Mouse (Mus musculus): Measurements from ENCODE around the gene Map10. TPM values are rescaled to one million over a fixed set of nuclear protein-coding genes. Genes with fewer than 3 reads are reported as not detected.

Map10 gene
- total RNA-seq, 2 experiments from 2014 or later = 6.3 to 6.9 TPM

- H3K27ac ChIP-seq = no peak overlapping the region
- H3K4me3 ChIP-seq = no peak overlapping the region
- no peak for DNase-seq (ENCODE audit: low spot score in 2 of 2)
- no peak for TF ChIP-seq CTCF (conservative IDR thresholded peaks at IDR 0.05)
These were observed 10.7 kb upstream of the Map10 start for GRCm38 (mm10) chr8:125658926-125659325.

GRCm38 (mm10) chr8:125660397-125660796, 9.2 kb upstream of the Map10 start:
- TF ChIP-seq CTCF (conservative IDR thresholded peaks at IDR 0.05) = no peak
- Histone ChIP-seq H3K27ac (no peak overlapping the region), H3K4me3 (no peak overlapping the region)
- no peak for DNase-seq (ENCODE audit: low spot score in 2 of 2)

- Histone ChIP-seq H3K4me3 (no peak overlapping the region), H3K27ac (no peak overlapping the region)
- no peak for TF ChIP-seq CTCF (conservative IDR thresholded peaks at IDR 0.05)
- DNase-seq (ENCODE audit: low spot score in 2 of 2) = no peak
These were observed 7.5 kb upstream of the Map10 start for GRCm38 (mm10) chr8:125661958-125662668.

- Histone ChIP-seq H3K4me3 (no peak overlapping the region), H3K27ac (no peak overlapping the region)
- no peak for TF ChIP-seq CTCF (conservative IDR thresholded peaks at IDR 0.05)
- DNase-seq (ENCODE audit: low spot score in 2 of 2) = no peak
These were observed 7.0 kb upstream of the Map10 start for GRCm38 (mm10) chr8:125662669-125663048.

- DNase-seq (ENCODE audit: low spot score in 2 of 2) = no peak
- Histone ChIP-seq H3K27ac (no peak overlapping the region), H3K4me3 (no peak overlapping the region)
- no peak for TF ChIP-seq CTCF (conservative IDR thresholded peaks at IDR 0.05)
These were observed 4.3 kb upstream of the Map10 start for GRCm38 (mm10) chr8:125665183-125665875.

GRCm38 (mm10) chr8:125665876-125666186, 3.8 kb upstream of the Map10 start:
- Histone ChIP-seq H3K27ac (no peak overlapping the region), H3K4me3 (no peak overlapping the region)
- no peak for DNase-seq (ENCODE audit: low spot score in 2 of 2)
- no peak for TF ChIP-seq CTCF (conservative IDR thresholded peaks at IDR 0.05)

GRCm38 (mm10) chr8:125666201-125666600, 3.4 kb upstream of the Map10 start:
- TF ChIP-seq CTCF (conservative IDR thresholded peaks at IDR 0.05) = no peak
- DNase-seq (ENCODE audit: low spot score in 2 of 2) = no peak
- no peak overlapping the region for H3K4me3 ChIP-seq
- H3K27ac ChIP-seq = no peak overlapping the region

- TF ChIP-seq CTCF (conservative IDR thresholded peaks at IDR 0.05) = no peak
- H3K4me3 ChIP-seq = no peak overlapping the region
- no peak overlapping the region for H3K27ac ChIP-seq
- DNase-seq (ENCODE audit: low spot score in 2 of 2) = no peak
These were observed 2.4 kb upstream of the Map10 start for GRCm38 (mm10) chr8:125667248-125667647.

GRCm38 (mm10) chr8:125669159-125669699, 389 bp upstream of the Map10 start:
- TF ChIP-seq CTCF (conservative IDR thresholded peaks at IDR 0.05) = no peak
- Histone ChIP-seq H3K27ac (peak overlapping the region; percentile 82), H3K4me3 (peak overlapping the region; percentile 71)
- no peak for DNase-seq (ENCODE audit: low spot score in 2 of 2)

- H3K4me3 ChIP-seq = peak overlapping the region; percentile 71
- DNase-seq (ENCODE audit: low spot score in 2 of 2) = no peak
- 0 out of 2 replicates have a peak overlapping the region, but pooled peaks have one; percentile 82 for H3K27ac ChIP-seq
- no peak for TF ChIP-seq CTCF (conservative IDR thresholded peaks at IDR 0.05)
These were observed 802 bp downstream of the Map10 start for GRCm38 (mm10) chr8:125670420-125670819.

GRCm38 (mm10) chr8:125670906-125671305, 1.3 kb downstream of the Map10 start:
- H3K27ac ChIP-seq = no peak overlapping the region
- H3K4me3 ChIP-seq = no peak overlapping the region
- TF ChIP-seq CTCF (conservative IDR thresholded peaks at IDR 0.05) = no peak
- no peak for DNase-seq (ENCODE audit: low spot score in 2 of 2)

GRCm38 (mm10) chr8:125671371-125671770, 1.8 kb downstream of the Map10 start:
- no peak for DNase-seq (ENCODE audit: low spot score in 2 of 2)

GRCm38 (mm10) chr8:125675796-125676195, 6.2 kb downstream of the Map10 start:
- no peak for TF ChIP-seq CTCF (conservative IDR thresholded peaks at IDR 0.05)
- H3K27ac ChIP-seq = no peak overlapping the region
- H3K4me3 ChIP-seq = no peak overlapping the region
- no peak for DNase-seq (ENCODE audit: low spot score in 2 of 2)

More at GRCm38 (mm10) chr8:125671371-125671770, 1.8 kb downstream of the Map10 start:
- TF ChIP-seq CTCF (conservative IDR thresholded peaks at IDR 0.05) = no peak
- Histone ChIP-seq H3K27ac (no peak overlapping the region), H3K4me3 (no peak overlapping the region)

GRCm38 (mm10) chr8:125677484-125677883, 7.9 kb downstream of the Map10 start:
- Histone ChIP-seq H3K27ac (no peak overlapping the region), H3K4me3 (no peak overlapping the region)
- no peak for TF ChIP-seq CTCF (conservative IDR thresholded peaks at IDR 0.05)
- no peak for DNase-seq (ENCODE audit: low spot score in 2 of 2)
